Mouse (Mus musculus) kidney, postnatal 0 days (tissue): ENCODE measurements around the gene Klc4. TPM values are rescaled to one million over a fixed set of nuclear protein-coding genes. Genes with fewer than 3 reads are reported as not detected.

Source experiments
- ATAC-seq: fragments of 200-750 bp; cut with Nextera tagmentation; replicated peaks from 2 replicates; pipeline ENCODE4 v1.8.0; 2017; ENCODE audit warnings: low read depth, moderate number of reproducible peaks, moderate TSS enrichment, moderate library complexity; ENCODE audit not compliant: low FRiP score
- DNase-seq: peaks from one replicate; pipeline ENCODE4 v3.0.0-alpha.2; 2016; ENCODE audit warnings: low spot score
- H3K27ac ChIP-seq: fragments of 300-500 bp; sonication (generic); 2 replicates; pipeline ENCODE4 v1.5.1; 2014; ENCODE audit warnings: mild to moderate bottlenecking
- H3K27me3 ChIP-seq: fragments of 300-500 bp; sonication (generic); 2 replicates; pipeline ENCODE4 v1.6.1; 2014; ENCODE audit warnings: low read length, mixed read lengths; ENCODE audit not compliant: insufficient read depth
- H3K36me3 ChIP-seq: fragments of 300-500 bp; sonication (generic); 2 replicates; pipeline ENCODE4 v1.6.1; 2014; ENCODE audit warnings: low read length, mixed read lengths; ENCODE audit not compliant: insufficient read depth
- H3K4me1 ChIP-seq: fragments of 300-500 bp; sonication (generic); replicated peaks from 2 replicates; pipeline ENCODE4 v1.6.1; 2014; ENCODE audit warnings: antibody characterized with exemption, low read length, mixed read lengths; ENCODE audit not compliant: insufficient read depth
- H3K4me2 ChIP-seq: fragments of 300-500 bp; sonication (generic); 2 replicates; pipeline ENCODE4 v1.6.1; 2014; ENCODE audit warnings: mild to moderate bottlenecking, low read length, moderate library complexity, mixed read lengths
- H3K4me3 ChIP-seq: fragments of 300-500 bp; sonication (generic); replicated peaks from 2 replicates; pipeline ENCODE4 v1.5.1; 2014; ENCODE audit warnings: low read depth, low read length
- H3K9ac ChIP-seq: fragments of 300-500 bp; sonication (generic); 2 replicates; pipeline ENCODE4 v1.6.1; 2014; ENCODE audit warnings: low read depth, low read length
- H3K9me3 ChIP-seq: fragments of 300-500 bp; sonication (generic); replicated peaks from 2 replicates; pipeline ENCODE4 v1.6.1; 2016; ENCODE audit warnings: low read length, inconsistent platforms, mixed read lengths
- CTCF ChIP-seq: IDR thresholded peaks from 2 replicates; pipeline ENCODE4 v1.5.1; 2016; ENCODE audit warnings: antibody characterized with exemption, low read depth, mild to moderate bottlenecking, moderate library complexity
- WGBS: fragments of 180-500 bp; shearing (Covaris S2); extraction: QIAGEN DNeasy Blood & Tissue Kit; methylation state at CpG from one replicate; pipeline ENCODE4 v1.1.7; 2014; 5-methylcytosine and 5-hydroxymethylcytosine counted together
- polyA plus RNA-seq: library from polyadenylated mRNA; unstranded; fragments of >200 nt; fragmentation: Nextera tagmentation; extraction: Ambion mirVana; gene quantifications from 2 replicates; pipeline ENCODE4 v1.2.1, GENCODE M21; 2015

Gene Klc4
- polyA plus RNA-seq, 1 experiment from 2014 or later, result 47.6 TPM

DNA sequence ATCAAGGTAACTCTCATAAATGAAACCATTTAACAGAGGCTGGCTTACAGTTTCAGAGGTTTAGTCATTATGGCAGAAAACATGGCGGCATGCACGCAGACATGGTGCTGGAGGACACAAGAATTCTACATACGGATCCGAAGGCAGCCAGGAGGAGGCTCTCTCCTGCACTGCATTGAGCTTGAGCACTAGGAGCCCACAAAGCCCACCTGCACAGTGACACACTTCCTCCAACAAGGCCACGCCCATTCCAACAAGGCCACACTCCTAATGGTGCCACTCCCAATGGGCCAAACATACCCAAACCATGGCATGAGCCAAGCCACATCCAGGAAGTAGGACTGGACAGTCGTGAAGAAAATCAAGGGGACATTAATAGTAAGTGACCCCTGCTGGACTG is 34.5 kb downstream of the Klc4 start:
- H3K36me3 ChIP-seq, result no peaks in the 10 kb centered on the region
- no peaks in the 10 kb centered on the region for H3K27me3 ChIP-seq
- ATAC-seq (0 out of 2 replicates have a peak, but pooled peaks have one; percentile 14), DNase-seq (no peak)
- no peak overlapping the region for H3K4me2 ChIP-seq
- no peak for TF ChIP-seq CTCF
- no peak overlapping the region for H3K9ac ChIP-seq
- 0 out of 2 replicates have a peak overlapping the region, but pooled peaks have one; percentile 75 for H3K27ac ChIP-seq
- no peaks in the 10 kb centered on the region for H3K9me3 ChIP-seq
- H3K4me1 ChIP-seq, result peaks cover 54% of the 10 kb centered on the region
- WGBS, result 89% methylated on average over 6 of the region's 6 CpGs
- no peak overlapping the region for H3K4me3 ChIP-seq

DNA sequence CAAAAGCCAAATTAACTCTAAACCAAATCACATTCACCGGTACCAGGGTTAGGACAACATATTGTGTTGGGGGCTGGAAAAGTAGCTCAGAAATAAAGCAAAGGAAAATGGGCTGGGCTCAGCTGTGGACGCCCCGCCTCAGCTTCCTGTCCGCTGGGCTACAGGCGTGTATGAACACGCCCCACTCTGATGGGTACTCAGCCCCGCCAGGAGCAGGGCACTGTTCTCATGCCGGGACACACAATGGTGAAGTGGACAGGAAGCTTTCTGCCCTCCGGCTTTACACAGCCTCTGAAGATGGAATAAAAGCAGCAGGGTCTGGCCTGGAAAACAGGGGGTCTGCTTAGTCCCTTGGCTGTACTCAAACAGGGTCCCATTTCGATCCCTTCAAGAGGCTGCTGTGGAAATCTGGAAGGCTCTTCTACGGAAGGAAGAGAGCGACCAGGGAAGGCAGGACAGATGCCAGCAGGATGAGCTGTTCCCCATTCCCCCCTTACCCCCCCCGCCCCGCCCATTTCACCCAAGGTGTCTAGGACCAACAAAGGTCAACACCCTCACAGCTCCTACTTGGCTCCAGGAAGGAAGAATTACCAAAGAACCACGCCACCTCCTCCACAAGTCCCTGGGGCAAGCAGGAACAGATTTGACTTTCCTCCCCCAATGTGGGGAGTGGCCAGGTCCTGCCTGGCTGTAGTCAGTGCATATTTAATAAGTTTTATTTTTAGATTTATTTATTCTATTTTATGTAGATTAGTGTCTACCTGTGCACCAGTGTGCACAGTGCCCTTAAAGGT is 35.9 kb downstream of the Klc4 start:
- H3K27me3 ChIP-seq, result no peaks in the 10 kb centered on the region
- WGBS, result 34% methylated on average over 15 of the region's 15 CpGs
- H3K4me2 ChIP-seq, result peak overlapping the region; percentile 43
- H3K4me1 ChIP-seq, result peaks cover 60% of the 10 kb centered on the region
- H3K27ac ChIP-seq, result peak overlapping the region; percentile 67
- ATAC-seq (no peak), DNase-seq (peak; percentile 66)
- H3K4me3 ChIP-seq, result 0 out of 2 replicates have a peak overlapping the region, but pooled peaks have one; percentile 8
- no peak for TF ChIP-seq CTCF
- H3K9ac ChIP-seq, result 0 out of 2 replicates have a peak overlapping the region, but pooled peaks have one; percentile 31
- no peaks in the 10 kb centered on the region for H3K36me3 ChIP-seq
- H3K9me3 ChIP-seq, result no peaks in the 10 kb centered on the region

DNA sequence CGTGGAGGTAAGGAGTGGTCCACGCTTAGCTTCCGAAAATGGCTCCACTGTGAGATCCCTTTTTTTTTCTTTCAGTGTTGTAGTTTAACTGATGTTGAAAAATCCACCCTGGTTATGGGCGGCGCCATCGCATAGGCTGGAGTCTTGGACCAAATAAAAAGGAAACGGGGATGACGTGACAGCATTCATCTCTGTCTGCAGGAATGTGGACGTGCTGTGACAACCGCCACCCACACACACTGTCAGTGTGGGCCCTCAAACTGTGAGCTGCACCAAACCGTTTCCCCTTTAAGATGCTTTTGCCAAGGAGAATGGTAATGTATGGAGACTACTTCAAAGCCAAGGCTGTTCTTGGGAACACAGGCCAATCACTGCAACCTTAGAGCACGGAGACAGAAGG is 39.8 kb downstream of the Klc4 start:
- no peak overlapping the region for H3K9ac ChIP-seq
- no peaks in the 10 kb centered on the region for H3K36me3 ChIP-seq
- no peak overlapping the region for H3K4me3 ChIP-seq
- DNase-seq (no peak), ATAC-seq (no peak)
- WGBS, result 66% methylated on average over 12 of the region's 12 CpGs
- H3K27ac ChIP-seq, result no peak overlapping the region
- TF ChIP-seq CTCF, result no peak
- H3K4me2 ChIP-seq, result no peak overlapping the region
- H3K4me1 ChIP-seq, result peaks cover 42% of the 10 kb centered on the region
- H3K9me3 ChIP-seq, result no peaks in the 10 kb centered on the region
- no peaks in the 10 kb centered on the region for H3K27me3 ChIP-seq

DNA sequence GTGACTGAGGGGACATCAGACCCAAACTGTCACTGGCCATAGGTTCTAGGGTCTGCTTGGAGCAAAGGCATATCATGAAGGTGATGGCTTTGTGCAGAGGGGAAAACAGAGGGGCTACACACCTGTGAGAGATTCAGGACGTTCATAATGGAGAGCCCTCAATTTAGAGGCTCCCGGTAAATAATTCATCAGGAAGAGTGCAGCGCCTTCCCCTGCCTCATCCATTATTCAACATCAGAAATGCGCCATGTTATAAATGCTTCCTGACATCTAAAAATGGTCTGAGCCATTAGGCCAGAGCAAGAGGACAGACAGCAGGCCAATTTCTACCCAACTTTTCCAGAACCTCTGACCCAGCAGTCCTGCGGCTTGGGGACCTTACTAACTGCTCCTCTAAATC is 40.7 kb downstream of the Klc4 start:
- Histone ChIP-seq H3K9ac (no peak overlapping the region), H3K27me3 (no peaks in the 10 kb centered on the region), H3K4me2 (no peak overlapping the region), H3K27ac (no peak overlapping the region; the same call in 1 of the 2 replicates), H3K4me3 (no peak overlapping the region), H3K4me1 (peaks cover 34% of the 10 kb centered on the region), H3K9me3 (no peaks in the 10 kb centered on the region), H3K36me3 (no peaks in the 10 kb centered on the region)
- TF ChIP-seq CTCF, result no peak
- WGBS, result 52% methylated on average over 5 of the region's 5 CpGs
- ATAC-seq (no peak), DNase-seq (no peak)

DNA sequence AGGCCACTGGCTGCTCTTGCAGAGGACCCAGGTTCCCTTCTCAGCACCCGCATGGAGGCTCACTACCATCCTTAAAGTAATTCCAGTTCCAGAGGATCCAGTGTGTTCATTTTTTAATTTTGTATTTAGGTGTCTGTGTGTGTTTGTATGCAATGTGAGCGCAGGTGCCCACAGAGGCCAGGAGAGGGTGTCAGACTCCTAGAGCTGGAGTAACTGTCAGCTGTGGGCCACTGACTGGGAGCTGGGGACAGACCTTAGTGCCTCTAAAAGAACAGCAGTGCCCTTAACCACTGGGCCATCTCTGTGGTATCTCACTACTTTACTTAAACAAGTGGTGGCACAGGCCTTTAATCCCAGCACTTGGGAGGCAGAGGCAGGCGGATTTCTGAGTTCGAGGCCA is 42.6 kb downstream of the Klc4 start:
- ATAC-seq (no peak), DNase-seq (no peak)
- Histone ChIP-seq H3K36me3 (no peaks in the 10 kb centered on the region), H3K9me3 (no peaks in the 10 kb centered on the region), H3K27me3 (no peaks in the 10 kb centered on the region), H3K9ac (no peak overlapping the region), H3K4me2 (no peak overlapping the region), H3K4me3 (no peak overlapping the region), H3K27ac (no peak overlapping the region), H3K4me1 (peaks cover 23% of the 10 kb centered on the region)
- WGBS, result 98% methylated on average over 4 of the region's 4 CpGs
- TF ChIP-seq CTCF, result 0 out of 2 replicates have a peak, but pooled peaks have one; percentile 15

DNA sequence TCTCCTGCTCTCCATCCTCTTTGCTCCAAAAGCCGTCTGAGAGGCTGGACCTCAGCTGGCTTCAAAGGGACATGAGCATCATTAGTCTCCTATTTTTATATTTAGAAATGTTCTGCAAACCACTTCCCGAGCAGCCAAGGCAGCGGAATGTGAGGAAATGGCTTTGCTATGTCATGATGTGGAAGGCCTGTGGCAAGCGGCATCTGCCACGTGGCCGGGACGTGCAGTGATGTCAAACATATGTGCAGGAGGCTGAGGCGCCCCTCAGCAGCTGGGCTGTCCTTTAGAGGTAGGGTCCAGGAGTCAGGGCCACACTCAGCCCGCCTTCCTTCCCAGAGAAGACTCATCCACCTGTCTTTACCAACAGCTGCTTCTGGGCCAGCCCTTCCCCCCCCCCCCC is 43.6 kb downstream of the Klc4 start:
- no peak; the same call in 1 of the 2 replicates for ATAC-seq
- Histone ChIP-seq H3K27me3 (no peaks in the 10 kb centered on the region), H3K9ac (no peak overlapping the region)

More for the DNA sequence above, 43.6 kb downstream of the Klc4 start:
- no peak for TF ChIP-seq CTCF
- Histone ChIP-seq H3K36me3 (no peaks in the 10 kb centered on the region), H3K9me3 (no peaks in the 10 kb centered on the region), H3K4me2 (no peak overlapping the region), H3K4me3 (no peak overlapping the region), H3K4me1 (peaks cover 18% of the 10 kb centered on the region; the same call in 1 of the 2 replicates), H3K27ac (0 out of 2 replicates have a peak overlapping the region, but pooled peaks have one; percentile 6)
- 52% methylated on average over 9 of the region's 9 CpGs for WGBS
- DNase-seq, result peak; percentile 69
